In genomic region chr2:32981281-32981680, GRCm38 (mm10) we compare ENCODE assay signal across 7 mouse cellular contexts. TPM values are rescaled to one million over a fixed set of nuclear protein-coding genes. Genes with fewer than 3 reads are reported as not detected.
DNase-seq lines count a peak whose midpoint lies in the region; ATAC-seq and TF ChIP-seq lines count a peak whose summit lies in the region.

No protein-coding gene starts in this region.

- peak overlapping the region; percentile 73 for H3K4me3 ChIP-seq in lung, embryonic 15.5 days
- peak overlapping the region; percentile 82 for H3K4me3 ChIP-seq in limb, embryonic 11.5 days (ENCODE audit: low read depth, low read length)
- H3K4me3 ChIP-seq in midbrain, postnatal 0 days (ENCODE audit: low read depth, low read length) = peak overlapping the region; percentile 80

- ATAC-seq in lung, embryonic 15.5 days (ENCODE audit: borderline replicate concordance, extremely low read depth, low FRiP score, low TSS enrichment) = peak; percentile 16; the same call in 1 of the 2 replicates
- ATAC-seq in erythroid progenitor cell, adult 5-6 weeks (replicated peaks; ENCODE audit: low FRiP score, poor library complexity, severe bottlenecking) = peak; percentile 56
- peak; percentile 6; the same call in 1 of the 2 replicates for ATAC-seq in limb, embryonic 11.5 days (ENCODE audit: insufficient number of reproducible peaks, low FRiP score, low TSS enrichment, low read depth)
- peak; percentile 41 for ATAC-seq in midbrain, postnatal 0 days (ENCODE audit: low FRiP score)

- no peak for DNase-seq in lung, postnatal 25 days (ENCODE audit: low spot score)
- peak; percentile 63 for DNase-seq in adrenal gland, postnatal 36 days
- DNase-seq in limb, embryonic 11.5 days (ENCODE audit: low spot score) = peak; percentile 34
- no peak for DNase-seq in midbrain, postnatal 0 days (ENCODE audit: low spot score)
- DNase-seq in layer of hippocampus, postnatal 36 days = no peak

- H3K27ac ChIP-seq in lung, embryonic 15.5 days = peak overlapping the region; percentile 30; the same call in 1 of the 2 replicates
- H3K27ac ChIP-seq in limb, embryonic 11.5 days (replicated peaks; ENCODE audit: low read depth, low read length) = no peak overlapping the region
- peak overlapping the region; percentile 77 for H3K27ac ChIP-seq in midbrain, postnatal 0 days (ENCODE audit: low read depth, low read length)

- peak overlapping the region; percentile 96 for H3K4me2 ChIP-seq in lung, embryonic 15.5 days
- H3K4me2 ChIP-seq in limb, embryonic 11.5 days (ENCODE audit: low read depth, severe bottlenecking) = peak overlapping the region; percentile 99
- H3K4me2 ChIP-seq in midbrain, postnatal 0 days (ENCODE audit: low read depth, low read length, poor library complexity, severe bottlenecking) = peak overlapping the region; percentile 95

- peaks cover 14% of the 10 kb centered on the region for H3K4me1 ChIP-seq in lung, embryonic 15.5 days
- H3K4me1 ChIP-seq in limb, embryonic 11.5 days (ENCODE audit: control insufficient read depth, insufficient read depth, low read length) = peaks cover 10% of the 10 kb centered on the region; the same call in 1 of the 2 replicates
- H3K4me1 ChIP-seq in midbrain, postnatal 0 days (ENCODE audit: insufficient read depth, low read length) = no peaks in the 10 kb centered on the region

- H3K27me3 ChIP-seq in lung, embryonic 15.5 days = no peaks in the 10 kb centered on the region
- H3K27me3 ChIP-seq in limb, embryonic 11.5 days (ENCODE audit: control insufficient read depth, insufficient read depth, low read length) = no peaks in the 10 kb centered on the region
- no peaks in the 10 kb centered on the region for H3K27me3 ChIP-seq in midbrain, postnatal 0 days (ENCODE audit: insufficient read depth, low read length)

- no peaks in the 10 kb centered on the region for H3K9me3 ChIP-seq in lung, embryonic 15.5 days
- no peaks in the 10 kb centered on the region for H3K9me3 ChIP-seq in limb, embryonic 11.5 days (ENCODE audit: control insufficient read depth, low read length)
- no peaks in the 10 kb centered on the region for H3K9me3 ChIP-seq in midbrain, postnatal 0 days (ENCODE audit: low read length)

- peak overlapping the region; percentile 79 for H3K9ac ChIP-seq in lung, embryonic 15.5 days
- peak overlapping the region; percentile 77 for H3K9ac ChIP-seq in limb, embryonic 11.5 days (ENCODE audit: low read length)
- peak overlapping the region; percentile 91 for H3K9ac ChIP-seq in midbrain, postnatal 0 days (replicated peaks; ENCODE audit: low read length, poor library complexity, severe bottlenecking)

- WGBS in lung, embryonic 15.5 days = 1% methylated on average over 23 of the region's 23 CpGs
- under 1% methylated on average over 23 of the region's 23 CpGs for WGBS in limb, embryonic 11.5 days
- WGBS in midbrain, postnatal 0 days = 1% methylated on average over 23 of the region's 23 CpGs

- no peak for TF ChIP-seq CTCF in midbrain, postnatal 0 days (IDR thresholded peaks at IDR 0.05)

- no peaks in the 10 kb centered on the region for H3K36me3 ChIP-seq in lung, embryonic 15.5 days
- H3K36me3 ChIP-seq in limb, embryonic 11.5 days (ENCODE audit: control insufficient read depth, insufficient read depth, low read length) = 0 out of 2 replicates have a peak, but pooled peaks cover 2% of the 10 kb centered on the region
- peaks cover 9% of the 10 kb centered on the region for H3K36me3 ChIP-seq in midbrain, postnatal 0 days (ENCODE audit: insufficient read depth, low read length)

RNA-seq across cellular contexts. Expression of gene Slc2a8, which starts 0.6 kb away (rescaled TPM):
- 20.8 and 22.5 TPM in 2 replicates for polyA plus RNA-seq in lung, embryonic 15.5 days (2015; fragmentation: Nextera tagmentation; extraction: Ambion mirVana)
- 10 to 100 TPM; 18.8 to 19.4 TPM for total RNA-seq in adrenal gland, postnatal 36 days (2021)
- total RNA-seq in erythroid progenitor cell, adult 5-6 weeks (2015; ENCODE audit: low replicate concordance) = 1.3 and 2.2 TPM in 2 replicates
- 1.0 and 2.0 TPM in 2 replicates for total RNA-seq in erythroid progenitor cell, adult 5-6 weeks (2017; ENCODE audit: low replicate concordance)
- 10.9 and 14.2 TPM in 2 replicates for polyA plus RNA-seq in limb, embryonic 11.5 days (2014; fragmentation: Nextera tagmentation; extraction: Ambion mirVana)
- total RNA-seq in midbrain, postnatal 0 days (2014; rRNA removed) = 34.6 and 36.0 TPM in 2 replicates
- 30.7 and 34.8 TPM in 2 replicates for polyA plus RNA-seq in midbrain, postnatal 0 days (2015; fragmentation: Nextera tagmentation; extraction: Ambion mirVana)
- total RNA-seq in layer of hippocampus, postnatal 36 days (2021) = 10 to 100 TPM; 18.4 to 18.9 TPM

RNA-seq across cellular contexts. Expression of gene Lrsam1, which starts 19.9 kb away (rescaled TPM):
- polyA plus RNA-seq in lung, embryonic 15.5 days (2015; fragmentation: Nextera tagmentation; extraction: Ambion mirVana) = 7.5 and 9.7 TPM in 2 replicates
- total RNA-seq in adrenal gland, postnatal 36 days (2021) = 10 to 100 TPM; 18.4 to 27.1 TPM
- total RNA-seq in erythroid progenitor cell, adult 5-6 weeks (2015; ENCODE audit: low replicate concordance) = 3.8 TPM in 1 of 2 replicates, not detected in the other
- 0.30 and 1.0 TPM in 2 replicates for total RNA-seq in erythroid progenitor cell, adult 5-6 weeks (2017; ENCODE audit: low replicate concordance)
- 6.0 and 7.0 TPM in 2 replicates for polyA plus RNA-seq in limb, embryonic 11.5 days (2014; fragmentation: Nextera tagmentation; extraction: Ambion mirVana)
- 31.4 and 37.3 TPM in 2 replicates for total RNA-seq in midbrain, postnatal 0 days (2014; rRNA removed)
- polyA plus RNA-seq in midbrain, postnatal 0 days (2015; fragmentation: Nextera tagmentation; extraction: Ambion mirVana) = 25.3 and 26.2 TPM in 2 replicates
- 10 to 100 TPM; 32.4 to 34.7 TPM for total RNA-seq in layer of hippocampus, postnatal 36 days (2021)

RNA-seq across cellular contexts. Expression of gene Rpl12, which starts 19.9 kb away (rescaled TPM):
- 164 and 167 TPM in 2 replicates for polyA plus RNA-seq in lung, embryonic 15.5 days (2015; fragmentation: Nextera tagmentation; extraction: Ambion mirVana)
- total RNA-seq in adrenal gland, postnatal 36 days (2021) = 100 to 1,000 TPM; 165 to 189 TPM
- total RNA-seq in erythroid progenitor cell, adult 5-6 weeks (2015; ENCODE audit: low replicate concordance) = 414 and 420 TPM in 2 replicates
- total RNA-seq in erythroid progenitor cell, adult 5-6 weeks (2017; ENCODE audit: low replicate concordance) = 266 and 285 TPM in 2 replicates
- polyA plus RNA-seq in limb, embryonic 11.5 days (2014; fragmentation: Nextera tagmentation; extraction: Ambion mirVana) = 191 and 198 TPM in 2 replicates
- 173 and 196 TPM in 2 replicates for total RNA-seq in midbrain, postnatal 0 days (2014; rRNA removed)
- 102 and 107 TPM in 2 replicates for polyA plus RNA-seq in midbrain, postnatal 0 days (2015; fragmentation: Nextera tagmentation; extraction: Ambion mirVana)
- total RNA-seq in layer of hippocampus, postnatal 36 days (2021) = 100 to 1,000 TPM; 110 to 112 TPM

Comparison
In these comparisons a context has a peak if more than half of its experiments do, and no peak if none do; other contexts are left out.
1. ATAC-seq: peak in every context shown above with its lines; median percentile 56 in erythroid progenitor cell, adult 5-6 weeks; 41 in midbrain, postnatal 0 days; 16 in lung, embryonic 15.5 days; 6 in limb, embryonic 11.5 days.
2. DNase-seq: peak in adrenal gland, postnatal 36 days (2 of 2) and limb, embryonic 11.5 days (single experiment); none in lung, postnatal 25 days (single experiment), midbrain, postnatal 0 days (single experiment) and layer of hippocampus, postnatal 36 days (0 of 2).
3. RNA of gene Slc2a8, which starts 0.6 kb away (total RNA-seq): 34.6 to 36.0 TPM in midbrain, postnatal 0 days, 18.8 to 19.4 TPM in adrenal gland, postnatal 36 days and 18.4 to 18.9 TPM in layer of hippocampus, postnatal 36 days; 1.0 to 2.2 TPM in erythroid progenitor cell, adult 5-6 weeks; every median in the first group is over 4 times any median in the second.
4. Peak in every context shown above with its lines, with median percentiles within 50 percentile points of each other: H3K4me2 ChIP-seq, H3K4me3 ChIP-seq and H3K9ac ChIP-seq.